Mouse (Mus musculus) heart, adult 18-20 months (tissue): ENCODE results near the gene Tipin. TPM values are rescaled to one million over a fixed set of nuclear protein-coding genes. Genes with fewer than 3 reads are reported as not detected.
"Not testable (repeated sequence)": the region's sequence is repeated elsewhere in the genome, so short reads cannot be mapped to it uniquely, and the experiment has no call there.

Experiments
- DNase-seq, 2 experiments: peaks; one replicate each; pipeline ENCODE4 v3.0.0; 2021 to 2022; ENCODE audit warnings: mixed read lengths in 1 of 2
- total RNA-seq, 2 experiments: library from RNA; stranded (reverse); gene quantifications; 2 replicates each; pipeline ENCODE4 v1.2.3; 2021

Tipin gene
- total RNA-seq, 2 experiments from 2014 or later, result 9.6 to 12.3 TPM

DNA sequence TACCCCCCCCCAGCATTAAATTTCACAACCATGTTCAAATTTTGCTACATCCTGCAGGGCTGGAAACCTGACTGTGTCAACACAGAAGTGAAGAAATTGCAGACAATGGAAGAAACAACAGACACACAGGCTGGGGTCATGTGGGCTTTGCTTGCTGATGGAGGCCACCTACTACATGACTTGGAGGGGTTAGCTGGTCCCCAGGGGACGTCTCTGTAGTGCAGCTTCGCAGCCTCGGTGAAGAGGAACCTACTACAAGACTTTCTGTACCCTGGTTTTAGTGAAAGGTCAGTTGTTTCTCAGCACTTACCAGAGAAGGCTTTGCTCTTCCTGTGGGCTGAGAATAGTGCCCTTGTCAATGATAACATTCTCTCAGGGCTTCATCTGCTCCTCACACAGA, 10.1 kb upstream of the Tipin start:
- no peak for DNase-seq

DNA sequence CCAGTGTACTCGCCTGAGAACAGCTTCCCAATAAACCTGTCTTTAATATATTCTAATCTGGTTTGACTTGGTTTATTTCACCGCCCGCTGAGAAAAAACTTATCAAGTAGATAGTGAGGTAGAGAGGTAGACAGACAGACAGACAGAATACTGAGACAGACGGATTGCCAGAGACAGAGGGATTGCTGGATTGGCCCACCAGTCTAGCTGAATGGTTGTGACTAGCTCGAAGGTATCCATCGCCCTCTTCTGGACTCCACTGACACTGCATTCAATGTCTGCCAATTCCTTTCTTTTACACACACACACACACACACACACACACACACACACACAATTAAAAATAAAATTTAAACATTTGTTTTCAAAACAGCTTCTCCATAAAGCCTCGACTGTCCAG, 8.8 kb upstream of the Tipin start:
- DNase-seq, result peak; percentile 31 to 65

DNA sequence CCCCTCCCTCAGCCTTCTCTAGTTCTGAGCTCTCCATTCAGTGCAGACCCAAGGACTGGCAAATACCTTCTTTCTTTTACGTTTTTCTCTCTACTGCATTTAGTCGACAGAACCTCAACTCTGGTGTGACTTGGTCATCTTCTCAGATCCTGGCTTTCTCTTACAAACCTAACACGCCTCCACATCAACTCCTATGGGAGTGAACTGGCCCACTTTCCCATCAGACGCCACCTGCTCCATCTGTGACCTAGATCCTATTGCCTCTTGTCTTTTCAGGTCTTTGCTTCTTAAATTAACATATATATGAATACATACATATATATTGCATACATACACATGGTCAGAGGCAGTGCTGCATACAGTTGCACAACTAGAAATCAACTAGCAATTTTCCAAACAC, 7.6 kb upstream of the Tipin start:
- no peak for DNase-seq

DNA sequence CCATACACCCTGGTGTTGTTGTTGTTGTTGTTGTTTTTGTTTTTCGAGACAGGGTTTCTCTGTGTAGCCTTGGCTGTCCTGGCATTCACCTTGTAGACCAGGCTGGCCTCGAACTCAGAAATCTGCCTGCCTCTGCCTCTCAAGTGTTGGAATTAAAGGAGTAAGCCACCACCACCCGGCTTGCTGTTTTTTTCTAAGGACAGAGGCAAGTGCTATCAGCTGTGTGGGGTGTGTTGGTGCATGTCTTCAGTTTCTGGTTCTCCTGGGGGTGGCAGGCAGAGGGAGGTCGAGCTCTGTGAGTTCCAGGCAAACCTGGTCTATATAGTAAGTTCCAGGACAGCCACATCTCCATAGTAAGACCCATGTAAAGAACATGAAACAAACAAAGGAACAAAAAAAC, 7.1 kb upstream of the Tipin start:
- DNase-seq, result no peak

DNA sequence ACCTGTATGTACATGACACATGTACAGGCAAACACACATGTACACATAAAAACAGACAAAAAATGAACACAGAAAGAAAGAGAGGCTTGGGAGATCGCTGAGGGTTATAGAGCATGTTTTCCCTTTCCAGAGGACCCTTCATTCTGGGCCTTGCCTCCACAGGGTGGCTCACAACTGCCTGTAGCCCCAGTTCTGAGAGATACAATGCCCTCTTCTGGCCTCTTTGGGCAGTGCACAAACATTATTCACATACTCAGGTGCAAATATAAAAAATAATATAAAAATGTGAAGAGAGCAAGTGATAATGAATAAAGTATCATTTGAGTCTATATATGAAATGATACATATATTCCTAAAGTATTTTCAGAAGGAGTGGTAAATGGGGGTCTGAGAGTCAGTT, 6.5 kb upstream of the Tipin start:
- DNase-seq, result no peak

DNA sequence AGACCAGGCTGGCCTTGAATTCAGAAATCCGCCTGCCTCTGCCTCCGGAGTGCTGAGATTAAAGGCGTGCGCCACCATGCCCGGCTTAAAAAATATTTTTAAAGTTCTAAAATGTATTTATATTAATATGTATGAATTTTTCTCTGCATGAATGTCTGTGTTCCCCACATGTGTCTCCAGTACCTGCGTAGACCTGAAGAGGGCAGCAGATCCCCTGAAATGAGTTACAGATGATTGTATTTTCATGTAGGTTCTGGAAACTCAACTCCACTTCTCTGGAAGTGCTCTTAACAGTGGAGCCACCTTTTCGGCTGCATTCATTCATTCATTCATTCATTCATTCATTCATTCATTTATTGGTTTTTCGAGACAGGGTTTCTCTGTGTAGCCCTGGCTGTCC, 3.7 kb upstream of the Tipin start:
- peak; percentile 50 to 88 for DNase-seq

DNA sequence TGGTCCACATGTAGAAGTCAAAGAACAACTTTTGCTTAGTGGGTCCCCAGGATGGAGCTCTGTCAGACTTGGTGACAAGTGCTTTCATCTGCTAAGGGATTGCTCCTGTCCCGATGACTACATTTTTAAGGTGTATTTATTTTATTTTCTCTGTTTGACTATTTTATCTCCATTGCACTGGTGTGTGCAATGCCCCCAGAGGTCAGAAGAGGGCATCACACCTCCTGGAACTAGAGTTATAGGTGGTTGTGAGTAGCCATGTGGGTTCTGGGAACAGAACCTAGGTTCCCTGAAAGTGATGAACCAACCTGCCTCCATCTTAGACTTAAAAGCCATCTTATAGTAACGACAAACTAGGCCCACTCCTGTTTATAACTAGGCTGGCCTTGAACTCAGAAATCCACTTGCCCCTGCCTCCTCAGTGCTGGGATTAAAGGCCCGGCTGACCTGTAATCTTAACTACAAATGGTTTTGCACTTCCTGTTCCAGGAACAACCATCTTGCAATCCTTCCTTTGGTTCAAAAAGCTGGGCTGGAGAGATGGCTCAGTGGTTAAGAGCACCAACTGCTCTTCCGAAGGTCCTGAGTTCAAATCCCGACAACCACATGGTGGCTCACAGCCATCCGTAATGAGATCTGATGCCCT, 2.6 kb upstream of the Tipin start:
- no peak for DNase-seq

DNA sequence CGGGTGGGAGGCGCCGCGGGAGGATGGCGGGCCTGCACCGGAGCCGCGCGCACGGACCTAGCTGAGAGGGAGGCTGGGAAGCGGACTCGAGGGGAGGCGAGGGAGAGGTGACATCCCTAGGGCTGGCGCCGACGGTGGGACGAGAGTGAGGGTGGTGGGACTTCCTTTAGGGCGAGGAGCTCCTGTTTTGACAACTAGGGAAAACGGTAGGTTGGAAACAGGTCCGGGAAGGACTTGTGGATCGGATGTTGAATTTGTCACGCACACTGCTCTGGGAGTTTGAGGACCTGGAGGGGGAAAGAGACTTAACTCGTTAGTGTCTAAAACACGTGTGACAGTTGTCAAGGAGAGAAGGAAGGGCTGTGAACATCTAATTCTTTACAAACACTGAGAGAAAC, 399 bp downstream of the Tipin start:
- no peak for DNase-seq

DNA sequence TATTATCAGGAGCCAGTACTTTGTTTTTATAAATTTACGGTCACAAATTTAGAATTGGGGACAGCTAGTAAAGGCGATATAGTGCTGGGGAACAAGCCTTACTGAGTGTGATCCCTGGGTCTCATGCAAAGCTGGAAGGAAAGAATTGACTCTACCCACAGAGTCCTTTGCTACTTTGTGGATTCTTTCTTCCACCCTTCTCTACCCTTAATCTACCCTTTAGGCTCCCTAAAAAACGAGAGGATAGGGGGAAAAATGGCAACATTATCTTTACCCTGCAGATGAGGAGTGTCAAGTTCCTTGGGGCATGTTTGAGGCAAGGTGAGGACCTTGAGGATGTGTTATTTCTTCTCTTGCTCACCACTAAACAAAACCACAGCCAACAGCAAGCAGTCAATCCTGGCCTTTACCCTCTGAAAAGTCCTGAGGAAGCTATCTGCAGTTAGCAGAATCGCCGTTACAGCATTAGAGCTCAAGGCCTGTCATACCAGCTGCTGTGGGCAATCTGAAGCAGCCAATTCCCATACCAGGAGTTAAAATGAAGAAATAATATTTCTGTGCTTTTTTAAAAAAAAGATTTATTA, 1.1 kb downstream of the Tipin start:
- DNase-seq, result no peak

DNA sequence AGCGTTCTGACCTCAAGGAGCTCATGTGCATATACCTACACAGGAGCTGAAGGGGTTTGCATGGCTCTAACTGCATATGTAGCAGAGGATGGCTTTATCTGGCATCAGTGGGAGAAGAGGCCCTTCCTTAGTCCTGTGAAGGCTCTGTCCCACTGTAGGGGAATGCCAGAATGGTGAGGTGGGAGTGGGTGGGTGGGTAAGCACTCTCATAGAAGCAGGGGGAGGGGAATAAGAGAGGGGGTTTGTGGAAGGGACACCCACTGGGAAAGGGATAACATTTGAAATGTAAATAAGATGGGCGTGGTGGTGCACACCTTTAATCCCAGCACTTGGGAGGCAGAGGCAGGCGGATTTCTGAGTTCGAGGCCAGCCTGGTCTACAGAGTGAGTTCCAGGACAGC, 21.7 kb downstream of the Tipin start:
- DNase-seq, result not testable (repeated sequence)

DNA sequence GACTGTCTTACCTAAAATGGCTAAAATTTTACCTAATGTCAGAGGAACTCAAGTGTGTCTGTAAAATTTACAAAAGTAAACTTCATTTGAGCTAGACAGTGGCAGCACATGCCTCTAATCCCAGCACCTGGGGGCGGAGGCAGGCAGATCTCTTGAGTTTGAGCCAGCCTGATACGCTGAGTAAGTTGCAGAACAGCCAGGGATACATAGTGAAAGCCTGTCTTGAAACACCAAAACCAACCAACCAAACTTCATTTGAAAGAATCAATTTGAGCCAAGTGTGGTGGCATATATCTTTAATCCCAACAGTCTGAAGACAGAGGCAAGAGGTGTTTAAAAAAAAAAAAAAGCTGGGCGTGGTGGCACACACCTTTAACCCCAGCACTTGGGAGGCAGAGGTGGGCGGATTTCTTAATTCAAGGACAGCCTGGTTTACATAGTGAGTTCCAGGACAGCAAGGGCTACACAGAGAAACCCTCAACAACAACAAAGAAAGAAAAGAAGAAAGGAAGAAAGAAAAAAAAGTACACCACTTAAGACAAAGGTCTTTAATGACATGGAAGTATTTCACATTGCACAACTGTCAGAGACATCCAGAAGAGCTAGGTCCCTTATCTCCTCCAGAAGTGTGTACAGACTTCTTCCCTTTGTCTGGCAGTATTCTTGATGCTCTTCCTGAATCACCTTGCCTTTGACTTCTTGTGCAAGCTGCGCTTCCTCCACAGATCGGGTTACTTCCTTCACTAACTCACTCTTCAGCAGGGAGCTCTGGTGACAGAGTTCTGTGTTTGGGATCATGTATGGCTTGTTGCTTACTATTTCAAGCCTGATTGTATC, 25.3 kb downstream of the Tipin start:
- DNase-seq, result no peak

DNA sequence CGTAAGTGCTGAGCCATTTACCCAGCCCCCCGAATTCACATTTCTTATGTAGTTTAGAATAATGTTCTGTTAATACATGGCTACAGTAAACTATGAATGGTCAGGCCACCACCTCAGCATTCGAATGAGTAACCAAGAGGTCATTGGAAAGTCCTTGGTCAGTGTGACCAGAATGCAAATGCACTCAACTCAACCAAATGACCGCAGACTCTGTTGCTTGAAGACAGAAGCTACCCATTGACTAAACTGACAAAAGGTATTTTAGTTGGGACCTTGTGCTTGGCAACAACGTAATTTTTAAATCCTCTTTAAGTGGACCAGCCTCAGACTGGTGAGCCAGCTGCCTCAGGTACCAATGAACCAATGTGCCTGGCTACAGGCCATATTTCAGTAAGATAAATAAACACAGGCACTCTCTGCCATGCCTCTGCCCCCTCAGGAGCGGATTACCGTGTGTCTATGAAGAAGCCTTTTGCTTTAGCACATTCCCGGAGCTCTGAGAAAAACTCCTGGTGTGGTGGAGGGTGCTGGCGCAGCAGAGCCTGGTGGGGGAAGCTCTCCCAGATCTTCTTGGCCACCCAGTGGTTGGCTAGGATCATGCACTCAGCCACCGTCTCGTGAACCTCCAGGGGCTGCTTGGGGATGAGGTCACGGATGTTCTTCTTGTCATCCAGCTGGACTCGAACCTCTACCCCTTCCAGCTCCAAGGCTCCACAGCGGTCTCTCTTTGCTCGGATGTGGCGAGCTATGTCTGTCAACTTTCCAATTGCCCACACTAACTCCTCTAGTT, 29.8 kb downstream of the Tipin start:
- no peak for DNase-seq

DNA sequence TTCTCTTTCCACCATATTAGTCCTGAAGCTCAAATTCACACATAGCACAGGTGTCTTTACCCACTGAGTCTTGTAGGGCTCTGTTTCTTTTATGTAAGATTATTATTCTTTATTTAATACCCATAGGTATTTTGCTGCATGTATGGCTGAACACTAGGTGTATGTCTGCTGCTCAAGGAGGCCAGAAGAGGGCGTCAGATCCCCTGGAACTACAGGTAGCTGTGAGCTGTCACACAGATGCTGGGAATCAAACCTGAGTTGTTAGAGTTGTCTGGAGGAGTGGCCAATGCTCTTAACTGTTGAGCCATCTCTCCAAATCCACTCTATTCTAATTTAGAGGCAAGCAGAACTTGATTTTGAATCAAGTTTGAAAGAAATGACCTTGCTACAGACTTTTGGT, 30.7 kb downstream of the Tipin start:
- DNase-seq, result no peak

DNA sequence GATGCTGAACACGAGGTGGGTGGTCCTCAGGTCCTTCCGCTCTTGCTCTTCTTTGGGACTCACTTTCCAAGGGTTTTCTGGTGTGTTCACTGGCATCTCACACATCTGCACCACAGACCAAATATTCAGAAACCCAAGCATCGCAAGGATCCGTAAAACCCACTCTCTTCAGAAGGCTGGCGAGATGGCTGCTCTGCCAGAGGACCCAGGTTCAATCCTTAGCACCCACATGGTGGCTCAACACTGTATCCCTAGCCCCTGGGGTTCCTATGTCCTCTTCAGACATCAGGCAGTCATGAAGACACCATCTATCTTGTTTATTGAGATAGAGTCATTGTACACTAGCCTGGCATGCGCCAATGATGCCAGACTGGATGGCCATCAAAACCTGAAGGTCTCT, 33.3 kb downstream of the Tipin start:
- DNase-seq, result no peak

DNA sequence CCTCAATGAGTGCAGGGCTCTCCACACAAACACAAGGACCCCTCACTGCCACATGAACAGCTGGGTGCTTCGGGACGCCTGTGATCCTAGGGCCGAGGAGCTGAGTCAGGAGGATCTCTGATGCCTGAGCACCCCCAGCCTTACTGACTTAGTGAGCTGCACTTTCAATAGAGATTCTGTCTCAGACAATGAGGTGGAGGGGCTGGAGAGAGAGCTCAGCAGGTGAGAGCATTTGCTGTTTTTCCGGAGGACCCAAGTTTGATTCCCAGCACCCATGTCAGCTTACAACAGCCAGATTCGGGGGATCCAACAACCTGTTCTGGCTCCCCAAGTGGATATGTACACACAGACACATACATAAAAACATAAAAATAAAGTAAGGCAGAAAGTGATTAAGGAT, 35.6 kb downstream of the Tipin start:
- no peak for DNase-seq

DNA sequence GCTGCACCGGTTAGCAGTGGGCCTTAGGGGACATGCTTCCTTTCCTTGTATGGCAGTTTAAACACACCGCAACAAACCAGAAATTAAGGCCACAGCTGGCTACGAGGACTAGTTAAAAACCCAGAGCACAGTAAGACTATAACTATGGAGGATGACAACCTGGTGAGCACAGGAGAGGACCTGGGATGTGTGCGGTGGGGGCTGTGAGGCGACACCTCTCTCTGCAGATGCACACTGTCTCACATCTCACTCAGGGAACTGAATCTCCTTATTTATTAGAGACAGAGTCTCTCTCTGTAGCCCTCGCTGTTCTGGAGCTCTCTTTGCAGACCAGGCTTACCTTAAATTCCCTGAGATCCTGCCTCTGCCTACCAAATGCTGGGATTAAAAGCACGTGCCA, 42.6 kb downstream of the Tipin start:
- DNase-seq, result no peak

DNA sequence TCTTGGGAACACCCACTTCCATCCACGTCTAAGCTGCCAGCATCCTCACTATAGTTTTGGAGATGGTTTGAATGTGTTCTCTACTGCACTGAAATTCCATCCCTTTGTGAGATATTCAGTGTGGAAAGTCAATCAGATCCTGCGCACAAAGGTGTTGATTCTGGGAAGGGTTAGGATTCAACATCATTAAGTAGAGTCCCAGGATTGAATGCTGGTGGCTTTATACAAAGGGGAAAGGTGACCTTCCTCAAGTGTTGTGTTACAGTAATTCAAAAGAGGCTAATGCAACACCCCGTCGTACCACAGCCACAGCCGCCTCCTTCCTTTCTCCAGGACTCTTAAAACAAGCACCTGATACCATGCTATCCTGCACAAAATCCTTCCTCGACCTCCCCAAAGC, 54.4 kb downstream of the Tipin start:
- no peak for DNase-seq

DNA sequence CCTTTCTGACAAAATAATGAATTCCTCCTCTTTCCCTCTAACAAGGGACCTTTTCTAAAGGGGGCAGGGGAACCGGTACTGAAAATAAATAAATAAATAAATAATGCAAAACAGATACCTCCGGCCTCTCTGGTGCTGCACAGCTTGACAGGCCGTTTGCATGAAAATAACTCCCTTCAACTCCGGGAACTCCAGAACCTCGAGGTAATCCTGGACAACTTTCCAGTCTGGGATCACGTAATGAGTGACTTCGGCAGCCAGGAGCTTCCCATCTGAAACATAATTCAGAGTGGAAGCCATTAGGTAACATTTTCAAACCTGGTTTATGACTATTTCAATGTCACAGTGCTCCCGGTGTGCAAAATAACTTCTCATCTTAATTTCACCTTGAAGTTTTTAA, 58.0 kb downstream of the Tipin start:
- peak in 1 of 2 experiments; percentile 14 for DNase-seq

DNA sequence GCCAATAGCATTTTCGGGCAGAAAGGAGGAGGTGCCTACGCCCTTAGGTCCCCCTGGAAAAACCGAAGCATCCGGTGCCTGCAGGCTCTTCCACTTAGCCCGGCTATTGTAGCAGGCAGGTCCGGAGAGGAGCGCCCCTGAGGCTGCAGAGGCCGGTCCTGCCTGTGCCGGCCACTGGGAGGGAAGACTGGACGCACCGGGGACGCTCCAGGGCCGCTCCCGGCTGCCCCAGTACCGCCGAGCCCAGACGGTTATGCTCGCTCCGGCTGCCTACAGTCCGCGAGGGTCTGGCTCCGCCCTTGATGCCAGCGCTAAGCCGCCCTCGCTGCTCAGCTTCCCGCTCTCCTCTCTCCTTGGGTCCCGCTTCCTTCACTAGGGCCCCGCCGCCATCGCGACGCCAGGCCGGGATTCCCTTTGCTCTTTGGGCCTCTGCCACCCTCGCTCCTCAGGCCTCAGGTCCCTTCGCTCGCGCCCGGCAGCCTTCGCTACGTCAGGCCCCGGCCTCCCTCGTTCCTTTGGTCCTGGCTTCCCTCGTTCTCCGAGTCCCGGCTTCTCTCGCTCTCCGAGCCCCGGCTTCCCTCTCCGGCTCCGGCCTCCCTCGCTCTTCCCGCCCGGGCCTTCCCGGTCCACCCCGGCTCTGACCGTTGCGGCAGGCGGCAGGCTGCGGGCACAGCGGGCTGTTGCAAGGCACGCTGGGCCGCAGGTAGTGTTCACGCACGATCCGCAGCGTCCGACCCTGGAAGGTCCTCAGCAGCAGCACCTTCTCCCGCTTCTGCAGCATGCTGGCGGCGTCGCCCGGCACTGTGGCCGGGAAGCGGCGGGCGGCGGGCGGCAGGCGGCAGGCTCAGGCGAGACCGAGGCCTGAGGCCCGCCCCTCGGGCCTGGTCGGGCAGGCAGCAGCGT, 59.2 kb downstream of the Tipin start:
- DNase-seq, result peak; percentile 78 to 86

DNA sequence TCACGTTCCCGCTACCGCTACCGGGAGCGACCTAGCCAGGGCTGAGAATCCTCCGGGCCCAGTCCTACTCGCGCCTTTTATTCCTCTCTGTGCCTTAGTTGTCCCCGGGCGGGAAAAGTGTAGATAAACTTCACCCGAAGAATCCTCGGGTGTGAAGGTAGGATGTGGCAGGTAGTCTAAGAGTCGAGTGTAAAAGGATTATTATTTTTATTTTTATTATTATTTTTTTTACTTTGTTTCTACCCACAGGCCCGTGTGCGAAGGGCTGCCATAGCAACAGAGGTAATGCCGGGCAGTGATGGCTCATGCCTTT, 59.8 kb downstream of the Tipin start, which contains the start of gene Dis3l:
Dis3l (minus strand) TSS at position 35 of the 313 bp plus-strand sequence.
- DNase-seq, result no peak

DNA sequence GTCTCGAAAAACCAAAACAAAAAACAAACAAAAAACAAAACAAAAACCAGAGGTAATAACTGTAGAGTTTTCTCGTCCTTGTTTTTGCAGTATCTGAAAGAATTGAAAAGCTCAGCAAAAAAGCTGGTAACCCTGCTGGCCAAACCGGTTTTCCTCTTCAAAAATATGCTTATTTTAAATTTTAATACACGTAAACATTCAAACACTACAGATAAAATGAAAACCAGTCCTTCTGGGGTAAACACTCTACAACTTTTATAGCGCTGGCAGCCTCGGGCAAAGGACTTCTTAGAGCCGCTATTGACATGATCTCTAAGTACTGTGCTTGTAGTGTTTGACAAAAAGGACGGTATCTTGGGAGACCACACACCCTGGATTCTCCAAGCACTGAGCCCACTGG, 60.3 kb downstream of the Tipin start:
- no peak for DNase-seq

DNA sequence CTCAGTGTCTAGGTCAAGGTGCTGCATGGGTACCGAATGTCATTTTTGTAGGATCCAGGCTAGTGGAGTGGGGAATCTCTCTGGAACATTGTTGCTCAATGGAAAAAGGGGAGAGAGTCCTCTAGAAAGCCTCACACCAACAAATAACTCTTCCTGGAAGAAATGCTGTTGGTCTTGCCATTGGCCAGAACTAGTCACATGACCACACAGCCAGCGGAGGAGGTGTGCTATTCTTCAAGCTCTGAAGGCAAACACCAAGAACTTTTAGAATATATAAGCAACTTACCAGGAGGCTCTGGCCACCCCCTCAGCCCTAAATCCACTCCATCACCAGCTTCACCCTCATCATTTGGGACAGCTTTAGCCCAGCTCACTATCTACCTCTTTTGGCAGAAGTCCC, 62.3 kb downstream of the Tipin start:
- DNase-seq, result no peak
